Mouse (Mus musculus): ENCODE measurements around the gene Nop2. TPM values are rescaled to one million over a fixed set of nuclear protein-coding genes. Genes with fewer than 3 reads are reported as not detected.

The Nop2 gene
- polyA plus RNA-seq, 1 experiment from 2014 or later = 25.2 TPM

- ATAC-seq (ENCODE audit: low read depth) = no peak
- Histone ChIP-seq H3K9ac (ENCODE audit: low read depth, low read length) (no peak overlapping the region), H3K27ac (ENCODE audit: low read length) (no peak overlapping the region), H3K36me3 (ENCODE audit: control insufficient read depth, insufficient read depth) (peaks cover 57% of the 10 kb centered on the region), H3K4me2 (ENCODE audit: low read depth, low read length) (no peak overlapping the region), H3K27me3 (ENCODE audit: control insufficient read depth, insufficient read depth, low read depth, low read length) (no peaks in the 10 kb centered on the region), H3K4me3 (ENCODE audit: low read depth, low read length) (no peak overlapping the region), H3K4me1 (ENCODE audit: control insufficient read depth, low read depth, low read length) (peaks cover 48% of the 10 kb centered on the region), H3K9me3 (replicated peaks; ENCODE audit: control insufficient read depth, low read length) (no peaks in the 10 kb centered on the region)
- whole genome bisulfite sequencing (ENCODE audit: insufficient replicate concordance) = 93% methylated on average over 9 of the region's 9 CpGs
Observed at GRCm38 (mm10) chr6:125101444-125101843, 30.3 kb upstream of the Nop2 start.

GRCm38 (mm10) chr6:125104223-125104622 is 27.5 kb upstream of the Nop2 start:
- Histone ChIP-seq H3K4me2 (ENCODE audit: low read depth, low read length) (peak overlapping the region; percentile 48), H3K36me3 (ENCODE audit: control insufficient read depth, insufficient read depth) (peaks cover 79% of the 10 kb centered on the region), H3K9ac (ENCODE audit: low read depth, low read length) (no peak overlapping the region), H3K27ac (ENCODE audit: low read length) (peak overlapping the region; percentile 86), H3K4me3 (ENCODE audit: low read depth, low read length) (no peak overlapping the region), H3K27me3 (ENCODE audit: control insufficient read depth, insufficient read depth, low read depth, low read length) (no peaks in the 10 kb centered on the region), H3K9me3 (replicated peaks; ENCODE audit: control insufficient read depth, low read length) (no peaks in the 10 kb centered on the region), H3K4me1 (ENCODE audit: control insufficient read depth, low read depth, low read length) (peaks cover 24% of the 10 kb centered on the region)
- peak; percentile 100 for ATAC-seq (ENCODE audit: low read depth)
- 22% methylated on average over 4 of the region's 4 CpGs for WGBS (ENCODE audit: insufficient replicate concordance)

- Histone ChIP-seq H3K27ac (ENCODE audit: low read length) (no peak overlapping the region), H3K9me3 (replicated peaks; ENCODE audit: control insufficient read depth, low read length) (no peaks in the 10 kb centered on the region), H3K4me3 (ENCODE audit: low read depth, low read length) (no peak overlapping the region), H3K27me3 (ENCODE audit: control insufficient read depth, insufficient read depth, low read depth, low read length) (no peaks in the 10 kb centered on the region), H3K36me3 (ENCODE audit: control insufficient read depth, insufficient read depth) (peaks cover 79% of the 10 kb centered on the region), H3K9ac (ENCODE audit: low read depth, low read length) (no peak overlapping the region), H3K4me1 (ENCODE audit: control insufficient read depth, low read depth, low read length) (peaks cover 17% of the 10 kb centered on the region), H3K4me2 (ENCODE audit: low read depth, low read length) (no peak overlapping the region)
- WGBS (ENCODE audit: insufficient replicate concordance) = 85% methylated on average over 2 of the region's 2 CpGs
- no peak for ATAC-seq (ENCODE audit: low read depth)
Observed at GRCm38 (mm10) chr6:125107705-125108104, 24.0 kb upstream of the Nop2 start.

GRCm38 (mm10) chr6:125109371-125109770 is 22.3 kb upstream of the Nop2 start:
- 87% methylated on average over 14 of the region's 14 CpGs for WGBS (ENCODE audit: insufficient replicate concordance)

GRCm38 (mm10) chr6:125110927-125111326 is 20.8 kb upstream of the Nop2 start:
- WGBS (ENCODE audit: insufficient replicate concordance) = 86% methylated on average over 7 of the region's 7 CpGs
- Histone ChIP-seq H3K4me1 (ENCODE audit: control insufficient read depth, low read depth, low read length) (no peaks in the 10 kb centered on the region), H3K9me3 (replicated peaks; ENCODE audit: control insufficient read depth, low read length) (no peaks in the 10 kb centered on the region), H3K9ac (ENCODE audit: low read depth, low read length) (no peak overlapping the region), H3K36me3 (ENCODE audit: control insufficient read depth, insufficient read depth) (peaks cover 84% of the 10 kb centered on the region), H3K4me2 (ENCODE audit: low read depth, low read length) (no peak overlapping the region), H3K4me3 (ENCODE audit: low read depth, low read length) (no peak overlapping the region), H3K27me3 (ENCODE audit: control insufficient read depth, insufficient read depth, low read depth, low read length) (no peaks in the 10 kb centered on the region), H3K27ac (ENCODE audit: low read length) (no peak overlapping the region)
- ATAC-seq (ENCODE audit: low read depth) = no peak

More at GRCm38 (mm10) chr6:125109371-125109770, 22.3 kb upstream of the Nop2 start:
- H3K27ac ChIP-seq (ENCODE audit: low read length) = no peak overlapping the region
- ATAC-seq (ENCODE audit: low read depth) = no peak
- H3K4me2 ChIP-seq (ENCODE audit: low read depth, low read length) = no peak overlapping the region
- H3K9me3 ChIP-seq (replicated peaks; ENCODE audit: control insufficient read depth, low read length) = no peaks in the 10 kb centered on the region
- H3K36me3 ChIP-seq (ENCODE audit: control insufficient read depth, insufficient read depth) = peaks cover 89% of the 10 kb centered on the region
- no peak overlapping the region for H3K4me3 ChIP-seq (ENCODE audit: low read depth, low read length)
- no peaks in the 10 kb centered on the region for H3K27me3 ChIP-seq (ENCODE audit: control insufficient read depth, insufficient read depth, low read depth, low read length)
- H3K4me1 ChIP-seq (ENCODE audit: control insufficient read depth, low read depth, low read length) = peaks cover 7% of the 10 kb centered on the region
- no peak overlapping the region for H3K9ac ChIP-seq (ENCODE audit: low read depth, low read length)

GRCm38 (mm10) chr6:125112553-125112952 is 19.2 kb upstream of the Nop2 start:
- Histone ChIP-seq H3K27ac (ENCODE audit: low read length) (no peak overlapping the region), H3K4me3 (ENCODE audit: low read depth, low read length) (no peak overlapping the region), H3K4me1 (ENCODE audit: control insufficient read depth, low read depth, low read length) (no peaks in the 10 kb centered on the region), H3K27me3 (ENCODE audit: control insufficient read depth, insufficient read depth, low read depth, low read length) (no peaks in the 10 kb centered on the region), H3K9ac (ENCODE audit: low read depth, low read length) (no peak overlapping the region), H3K36me3 (ENCODE audit: control insufficient read depth, insufficient read depth) (peaks cover 78% of the 10 kb centered on the region), H3K9me3 (replicated peaks; ENCODE audit: control insufficient read depth, low read length) (no peaks in the 10 kb centered on the region), H3K4me2 (ENCODE audit: low read depth, low read length) (no peak overlapping the region)
- ATAC-seq (ENCODE audit: low read depth) = no peak
- 69% methylated on average over 11 of the region's 11 CpGs for WGBS (ENCODE audit: insufficient replicate concordance)

- Histone ChIP-seq H3K9ac (ENCODE audit: low read depth, low read length) (no peak overlapping the region), H3K36me3 (ENCODE audit: control insufficient read depth, insufficient read depth) (peaks cover 67% of the 10 kb centered on the region)
- WGBS (ENCODE audit: insufficient replicate concordance) = 87% methylated on average over 8 of the region's 8 CpGs
Observed at GRCm38 (mm10) chr6:125119387-125119786, 12.3 kb upstream of the Nop2 start.

GRCm38 (mm10) chr6:125128724-125129123 is 3.0 kb upstream of the Nop2 start:
- WGBS (ENCODE audit: insufficient replicate concordance) = 84% methylated on average over 12 of the region's 12 CpGs
- H3K36me3 ChIP-seq (ENCODE audit: control insufficient read depth, insufficient read depth) = peaks cover 38% of the 10 kb centered on the region

More at GRCm38 (mm10) chr6:125119387-125119786, 12.3 kb upstream of the Nop2 start:
- no peak for ATAC-seq (ENCODE audit: low read depth)
- Histone ChIP-seq H3K27me3 (ENCODE audit: control insufficient read depth, insufficient read depth, low read depth, low read length) (no peaks in the 10 kb centered on the region), H3K27ac (ENCODE audit: low read length) (no peak overlapping the region), H3K4me1 (ENCODE audit: control insufficient read depth, low read depth, low read length) (no peaks in the 10 kb centered on the region), H3K4me3 (ENCODE audit: low read depth, low read length) (no peak overlapping the region), H3K9me3 (replicated peaks; ENCODE audit: control insufficient read depth, low read length) (no peaks in the 10 kb centered on the region), H3K4me2 (ENCODE audit: low read depth, low read length) (no peak overlapping the region)

GRCm38 (mm10) chr6:125129710-125130402 is 1.9 kb upstream of the Nop2 start:
- Histone ChIP-seq H3K4me2 (ENCODE audit: low read depth, low read length) (no peak overlapping the region), H3K4me1 (ENCODE audit: control insufficient read depth, low read depth, low read length) (peaks cover 15% of the 10 kb centered on the region), H3K27ac (ENCODE audit: low read length) (no peak overlapping the region), H3K36me3 (ENCODE audit: control insufficient read depth, insufficient read depth) (peaks cover 37% of the 10 kb centered on the region), H3K4me3 (ENCODE audit: low read depth, low read length) (no peak overlapping the region), H3K27me3 (ENCODE audit: control insufficient read depth, insufficient read depth, low read depth, low read length) (no peaks in the 10 kb centered on the region), H3K9me3 (replicated peaks; ENCODE audit: control insufficient read depth, low read length) (no peaks in the 10 kb centered on the region), H3K9ac (ENCODE audit: low read depth, low read length) (no peak overlapping the region)
- ATAC-seq (ENCODE audit: low read depth) = no peak
- 85% methylated on average over 20 of the region's 20 CpGs for WGBS (ENCODE audit: insufficient replicate concordance)

More at GRCm38 (mm10) chr6:125128724-125129123, 3.0 kb upstream of the Nop2 start:
- Histone ChIP-seq H3K4me3 (ENCODE audit: low read depth, low read length) (no peak overlapping the region), H3K4me1 (ENCODE audit: control insufficient read depth, low read depth, low read length) (peaks cover 15% of the 10 kb centered on the region), H3K9ac (ENCODE audit: low read depth, low read length) (no peak overlapping the region), H3K27ac (ENCODE audit: low read length) (no peak overlapping the region), H3K4me2 (ENCODE audit: low read depth, low read length) (no peak overlapping the region), H3K27me3 (ENCODE audit: control insufficient read depth, insufficient read depth, low read depth, low read length) (no peaks in the 10 kb centered on the region), H3K9me3 (replicated peaks; ENCODE audit: control insufficient read depth, low read length) (no peaks in the 10 kb centered on the region)
- ATAC-seq (ENCODE audit: low read depth) = no peak

Data from liver, embryonic 16.5 days (tissue).